Mouse (Mus musculus) stomach, embryonic 15.5 days (tissue): ENCODE measurements at regions not wholly inside any gene's neighbourhood (a gene's known extent, or its start where the extent isn't known, plus 50 kb on each side); places are given as distances from the start of the nearest gene placed in this dataset.

ENCODE experiments used
- ATAC-seq: fragments of 200-750 bp; cut with Nextera tagmentation; 2 replicates; pipeline ENCODE4 v1.8.0; 2017; ENCODE audit warnings: low read depth, moderate number of reproducible peaks, moderate TSS enrichment; ENCODE audit not compliant: insufficient read depth, low FRiP score
- H3K27ac ChIP-seq: fragments of 300-500 bp; sonication (generic); 2 replicates; pipeline ENCODE4 v1.5.1; 2015; ENCODE audit warnings: mild to moderate bottlenecking, inconsistent platforms
- H3K27me3 ChIP-seq: fragments of 300-500 bp; sonication (generic); replicated peaks from 2 replicates; pipeline ENCODE4 v1.6.1; 2015; ENCODE audit warnings: inconsistent platforms
- H3K36me3 ChIP-seq: fragments of 300-500 bp; sonication (generic); 2 replicates; pipeline ENCODE4 v1.6.1; 2015; ENCODE audit warnings: inconsistent platforms
- H3K4me1 ChIP-seq: fragments of 300-500 bp; sonication (generic); 2 replicates; pipeline ENCODE4 v1.6.1; 2015; ENCODE audit warnings: inconsistent platforms
- H3K4me2 ChIP-seq: fragments of 300-500 bp; sonication (generic); 2 replicates; pipeline ENCODE4 v1.6.1; 2015; ENCODE audit warnings: mild to moderate bottlenecking, inconsistent platforms
- H3K4me3 ChIP-seq: fragments of 300-500 bp; sonication (generic); replicated peaks from 2 replicates; pipeline ENCODE4 v1.5.1; 2015; ENCODE audit warnings: inconsistent platforms
- H3K9ac ChIP-seq: fragments of 300-500 bp; sonication (generic); 2 replicates; pipeline ENCODE4 v1.6.1; 2015; ENCODE audit warnings: inconsistent platforms
- H3K9me3 ChIP-seq: fragments of 300-500 bp; sonication (generic); 2 replicates; pipeline ENCODE4 v1.6.1; 2016; ENCODE audit warnings: inconsistent platforms
- WGBS: fragments of 180-500 bp; shearing (Covaris S2); methylation state at CpG from one replicate; pipeline ENCODE4 v1.1.7; 2015; 5-methylcytosine and 5-hydroxymethylcytosine counted together

GRCm38 (mm10) chr15:94219907-94220306 lies 245.3 kb downstream of the Adamts20 start:
- Histone ChIP-seq H3K4me1 (peaks cover 3% of the 10 kb centered on the region; the same call in 1 of the 2 replicates), H3K27me3 (no peaks in the 10 kb centered on the region), H3K9ac (no peak overlapping the region), H3K4me3 (no peak overlapping the region), H3K36me3 (no peaks in the 10 kb centered on the region), H3K4me2 (no peak overlapping the region), H3K27ac (no peak overlapping the region), H3K9me3 (no peaks in the 10 kb centered on the region)
- ATAC-seq = no peak
- 46% methylated on average over 5 of the region's 5 CpGs for WGBS

GRCm38 (mm10) chr15:94216703-94217102 lies 248.5 kb downstream of the Adamts20 start:
- no peak overlapping the region for H3K4me3 ChIP-seq
- no peak overlapping the region for H3K27ac ChIP-seq
- no peaks in the 10 kb centered on the region for H3K36me3 ChIP-seq
- H3K9me3 ChIP-seq = no peaks in the 10 kb centered on the region
- H3K9ac ChIP-seq = no peak overlapping the region
- no peaks in the 10 kb centered on the region for H3K27me3 ChIP-seq
- 84% methylated on average over 2 of the region's 2 CpGs for WGBS
- peaks cover 3% of the 10 kb centered on the region; the same call in 1 of the 2 replicates for H3K4me1 ChIP-seq
- no peak overlapping the region for H3K4me2 ChIP-seq
- ATAC-seq = no peak

GRCm38 (mm10) chr15:94214440-94214839 lies 250.8 kb downstream of the Adamts20 start:
- ATAC-seq = no peak
- no peaks in the 10 kb centered on the region; the same call in 1 of the 2 replicates for H3K4me1 ChIP-seq
- no peak overlapping the region for H3K9ac ChIP-seq
- 19% methylated on average over 9 of the region's 9 CpGs for WGBS
- no peaks in the 10 kb centered on the region for H3K36me3 ChIP-seq
- no peak overlapping the region for H3K4me2 ChIP-seq
- H3K27ac ChIP-seq = no peak overlapping the region
- H3K9me3 ChIP-seq = no peaks in the 10 kb centered on the region
- no peaks in the 10 kb centered on the region for H3K27me3 ChIP-seq
- no peak overlapping the region for H3K4me3 ChIP-seq

GRCm38 (mm10) chr15:94213393-94213792 lies 251.8 kb downstream of the Adamts20 start:
- H3K4me2 ChIP-seq = no peak overlapping the region
- H3K27me3 ChIP-seq = no peaks in the 10 kb centered on the region
- H3K36me3 ChIP-seq = no peaks in the 10 kb centered on the region
- no peak for ATAC-seq
- WGBS = 21% methylated on average over 4 of the region's 4 CpGs
- H3K9me3 ChIP-seq = no peaks in the 10 kb centered on the region
- H3K27ac ChIP-seq = no peak overlapping the region
- H3K4me1 ChIP-seq = no peaks in the 10 kb centered on the region; the same call in 1 of the 2 replicates
- no peak overlapping the region for H3K9ac ChIP-seq
- H3K4me3 ChIP-seq = no peak overlapping the region

GRCm38 (mm10) chr15:94208476-94208875 lies 256.7 kb downstream of the Adamts20 start:
- no peak for ATAC-seq
- no peaks in the 10 kb centered on the region for H3K27me3 ChIP-seq
- 36% methylated on average over 1 of the region's 1 CpGs for WGBS
- no peaks in the 10 kb centered on the region; the same call in 1 of the 2 replicates for H3K4me1 ChIP-seq
- peak overlapping the region; percentile 44; the same call in 1 of the 2 replicates for H3K27ac ChIP-seq
- H3K36me3 ChIP-seq = no peaks in the 10 kb centered on the region
- H3K9me3 ChIP-seq = no peaks in the 10 kb centered on the region
- H3K4me2 ChIP-seq = no peak overlapping the region
- H3K4me3 ChIP-seq = no peak overlapping the region
- H3K9ac ChIP-seq = no peak overlapping the region

GRCm38 (mm10) chr15:94206454-94206853 lies 258.8 kb downstream of the Adamts20 start:
- Histone ChIP-seq H3K9ac (no peak overlapping the region), H3K27ac (no peak overlapping the region), H3K4me3 (no peak overlapping the region), H3K4me1 (no peaks in the 10 kb centered on the region), H3K4me2 (no peak overlapping the region), H3K27me3 (no peaks in the 10 kb centered on the region), H3K36me3 (no peaks in the 10 kb centered on the region), H3K9me3 (no peaks in the 10 kb centered on the region)
- ATAC-seq = no peak
- 84% methylated on average over 8 of the region's 8 CpGs for WGBS

GRCm38 (mm10) chr15:94205309-94205893 lies 259.8 kb downstream of the Adamts20 start:
- no peak overlapping the region for H3K4me2 ChIP-seq
- 64% methylated on average over 11 of the region's 11 CpGs for WGBS
- H3K27ac ChIP-seq = no peak overlapping the region
- no peaks in the 10 kb centered on the region for H3K4me1 ChIP-seq
- H3K36me3 ChIP-seq = no peaks in the 10 kb centered on the region
- no peak overlapping the region for H3K9ac ChIP-seq
- H3K27me3 ChIP-seq = no peaks in the 10 kb centered on the region
- no peaks in the 10 kb centered on the region for H3K9me3 ChIP-seq
- no peak overlapping the region for H3K4me3 ChIP-seq
- no peak for ATAC-seq

GRCm38 (mm10) chr15:94190081-94190488 lies 275.1 kb downstream of the Adamts20 start:
- H3K4me3 ChIP-seq = no peak overlapping the region
- H3K4me2 ChIP-seq = no peak overlapping the region
- H3K9ac ChIP-seq = no peak overlapping the region
- no peaks in the 10 kb centered on the region for H3K27me3 ChIP-seq
- H3K9me3 ChIP-seq = no peaks in the 10 kb centered on the region
- no peaks in the 10 kb centered on the region for H3K36me3 ChIP-seq
- no peak for ATAC-seq
- no peaks in the 10 kb centered on the region for H3K4me1 ChIP-seq
- H3K27ac ChIP-seq = no peak overlapping the region
- WGBS = 41% methylated on average over 7 of the region's 7 CpGs

GRCm38 (mm10) chr15:94187588-94187987 lies 277.6 kb downstream of the Adamts20 start:
- Histone ChIP-seq H3K36me3 (no peaks in the 10 kb centered on the region), H3K9ac (no peak overlapping the region), H3K9me3 (no peaks in the 10 kb centered on the region), H3K4me3 (no peak overlapping the region), H3K4me2 (no peak overlapping the region), H3K27me3 (no peaks in the 10 kb centered on the region), H3K27ac (no peak overlapping the region), H3K4me1 (no peaks in the 10 kb centered on the region)
- WGBS = 63% methylated on average over 4 of the region's 4 CpGs
- ATAC-seq = no peak

- WGBS = 88% methylated on average over 6 of the region's 6 CpGs
- Histone ChIP-seq H3K9ac (no peak overlapping the region), H3K36me3 (no peaks in the 10 kb centered on the region), H3K27ac (no peak overlapping the region), H3K4me1 (no peaks in the 10 kb centered on the region), H3K4me3 (no peak overlapping the region), H3K4me2 (no peak overlapping the region), H3K27me3 (no peaks in the 10 kb centered on the region), H3K9me3 (no peaks in the 10 kb centered on the region)
- ATAC-seq = no peak
Measured at GRCm38 (mm10) chr15:94183663-94184375, 281.4 kb downstream of the Adamts20 start.

GRCm38 (mm10) chr15:94174083-94174482 lies 291.1 kb downstream of the Adamts20 start:
- no peaks in the 10 kb centered on the region for H3K27me3 ChIP-seq
- H3K36me3 ChIP-seq = no peaks in the 10 kb centered on the region
- no peaks in the 10 kb centered on the region for H3K9me3 ChIP-seq
- 56% methylated on average over 7 of the region's 7 CpGs for WGBS
- no peak overlapping the region for H3K4me3 ChIP-seq
- H3K4me2 ChIP-seq = no peak overlapping the region
- no peak for ATAC-seq
- H3K4me1 ChIP-seq = no peaks in the 10 kb centered on the region
- H3K9ac ChIP-seq = no peak overlapping the region
- H3K27ac ChIP-seq = no peak overlapping the region

- WGBS = 75% methylated on average over 4 of the region's 4 CpGs
- H3K27me3 ChIP-seq = no peaks in the 10 kb centered on the region
Measured at GRCm38 (mm10) chr15:94160806-94161205, 304.4 kb downstream of the Adamts20 start.

More at GRCm38 (mm10) chr15:94160806-94161205, 304.4 kb downstream of the Adamts20 start:
- H3K27ac ChIP-seq = no peak overlapping the region
- no peaks in the 10 kb centered on the region for H3K9me3 ChIP-seq
- H3K4me3 ChIP-seq = no peak overlapping the region
- no peak overlapping the region for H3K4me2 ChIP-seq
- no peak overlapping the region for H3K9ac ChIP-seq
- H3K4me1 ChIP-seq = no peaks in the 10 kb centered on the region
- H3K36me3 ChIP-seq = no peaks in the 10 kb centered on the region
- no peak for ATAC-seq
